Mouse (Mus musculus) embryonic fibroblast, embryonic 13.5 days (primary cell): ENCODE data around the gene Cct8l1.

ENCODE experiments used
- CTCF ChIP-seq: IDR thresholded peaks from 2 replicates; pipeline ENCODE4 v1.5.1; 2011; ENCODE audit warnings: mild to moderate bottlenecking, control low read depth, low read length, moderate library complexity, borderline replicate concordance; ENCODE audit not compliant: insufficient read depth
- POLR2A ChIP-seq: IDR thresholded peaks from 2 replicates; pipeline ENCODE4 v1.6.1; 2011; ENCODE audit warnings: low read depth, mild to moderate bottlenecking, control low read depth, low read length, moderate library complexity

GRCm38 (mm10) chr5:25555684-25556083 is 39.8 kb downstream of the Cct8l1 start:
- TF ChIP-seq POLR2A, result no peak
- TF ChIP-seq CTCF, result no peak
